Mouse (Mus musculus) lung, postnatal 0 days (tissue): Measurements from ENCODE around the gene Mtmr11. TPM values are rescaled to one million over a fixed set of nuclear protein-coding genes. Genes with fewer than 3 reads are reported as not detected.

Experiments used
- ATAC-seq: fragments of 200-750 bp; cut with Nextera tagmentation; 2 replicates; pipeline ENCODE4 v1.8.0; 2017; ENCODE audit warnings: moderate library complexity
- DNase-seq: peaks from one replicate; pipeline ENCODE4 v3.0.0-alpha.2; 2016; ENCODE audit warnings: low spot score
- H3K27ac ChIP-seq: fragments of 300-500 bp; sonication (generic); 2 replicates; pipeline ENCODE4 v1.5.1; 2014; ENCODE audit warnings: antibody characterized with exemption, mild to moderate bottlenecking, low read length, mixed read lengths
- H3K27me3 ChIP-seq: fragments of 300-500 bp; sonication (generic); replicated peaks from 2 replicates; pipeline ENCODE4 v1.6.1; 2014; ENCODE audit warnings: low read length, mixed read lengths; ENCODE audit not compliant: insufficient read depth
- H3K36me3 ChIP-seq: fragments of 300-500 bp; sonication (generic); 2 replicates; pipeline ENCODE4 v1.6.1; 2014; ENCODE audit warnings: low read length, mixed read lengths; ENCODE audit not compliant: insufficient read depth
- H3K4me1 ChIP-seq: fragments of 300-500 bp; sonication (generic); 2 replicates; pipeline ENCODE4 v1.6.1; 2014; ENCODE audit warnings: antibody characterized with exemption, low read depth, low read length, mixed read lengths; ENCODE audit not compliant: insufficient read depth
- H3K4me2 ChIP-seq: fragments of 300-500 bp; sonication (generic); replicated peaks from 2 replicates; pipeline ENCODE4 v1.6.1; 2014; ENCODE audit warnings: low read depth, mild to moderate bottlenecking, low read length, moderate library complexity, mixed read lengths
- H3K4me3 ChIP-seq: fragments of 300-500 bp; sonication (generic); 2 replicates; pipeline ENCODE4 v1.5.1; 2014; ENCODE audit warnings: low read depth, low read length
- H3K9ac ChIP-seq: fragments of 300-500 bp; sonication (generic); replicated peaks from 2 replicates; pipeline ENCODE4 v1.6.1; 2014; ENCODE audit warnings: low read depth, mild to moderate bottlenecking
- H3K9me3 ChIP-seq: fragments of 300-500 bp; sonication (generic); 2 replicates; pipeline ENCODE4 v1.6.1; 2016; ENCODE audit warnings: low read length, mixed read lengths
- CTCF ChIP-seq: IDR thresholded peaks from 2 replicates; pipeline ENCODE4 v1.5.1; 2016; ENCODE audit warnings: antibody characterized with exemption, mild to moderate bottlenecking
- EP300 ChIP-seq: IDR thresholded peaks from 2 replicates; pipeline ENCODE4 v1.6.1; 2016; ENCODE audit warnings: antibody characterized with exemption, mild to moderate bottlenecking, control low read depth
- WGBS: fragments of 180-500 bp; shearing (Covaris S2); extraction: QIAGEN DNeasy Blood & Tissue Kit; methylation state at CpG from one replicate; pipeline ENCODE4 v1.1.7; 2014; 5-methylcytosine and 5-hydroxymethylcytosine counted together
- polyA plus RNA-seq: library from polyadenylated mRNA; unstranded; fragments of >200 nt; fragmentation: Nextera tagmentation; extraction: Ambion mirVana; gene quantifications from 2 replicates; pipeline ENCODE4 v1.2.1, GENCODE M21; 2015

Gene Mtmr11
- polyA plus RNA-seq, 1 experiment from 2014 or later, result 11.3 TPM

GRCm38 (mm10) chr3:96132478-96132877 is 29.3 kb upstream of the Mtmr11 start:
- TF ChIP-seq EP300 (no peak), CTCF (no peak)

DNA sequence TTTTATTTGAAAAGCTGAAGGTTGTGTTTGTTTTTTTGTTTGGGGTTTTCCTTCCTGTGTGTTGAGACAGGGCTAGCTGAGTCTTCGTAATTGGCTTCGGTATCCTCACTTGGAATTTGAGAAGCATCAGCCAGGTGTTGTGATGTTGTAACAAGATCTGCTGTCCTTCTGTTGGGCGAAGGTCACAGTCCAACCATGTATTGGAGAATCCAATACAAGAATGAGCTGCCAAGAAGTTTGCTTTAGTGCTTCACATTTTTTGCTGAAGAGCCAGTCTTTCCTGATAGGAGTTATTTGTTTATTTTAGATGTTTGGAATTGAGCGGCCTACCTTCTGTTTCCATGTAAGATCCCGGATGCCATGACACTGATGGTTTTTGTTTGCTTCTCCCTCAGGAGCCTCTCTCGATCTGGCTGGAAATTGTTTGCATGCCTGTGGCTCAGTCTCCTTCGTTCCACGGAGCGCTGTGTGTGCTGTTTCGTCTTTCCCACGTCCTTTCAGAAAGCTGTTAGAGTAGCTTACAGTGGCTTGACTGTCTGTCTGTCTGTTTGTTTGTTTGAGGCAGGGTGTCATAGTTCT is 28.4 kb upstream of the Mtmr11 start:
- DNase-seq, result peak; percentile 30
- no peak for TF ChIP-seq EP300
- no peak for TF ChIP-seq CTCF
- Histone ChIP-seq H3K4me2 (no peak overlapping the region), H3K9ac (no peak overlapping the region), H3K4me1 (no peaks in the 10 kb centered on the region; the same call in 1 of the 2 replicates), H3K36me3 (no peaks in the 10 kb centered on the region), H3K27ac (no peak overlapping the region; the same call in 1 of the 2 replicates), H3K4me3 (no peak overlapping the region), H3K27me3 (no peaks in the 10 kb centered on the region), H3K9me3 (no peaks in the 10 kb centered on the region)
- ATAC-seq, result no peak; the same call in 1 of the 2 replicates
- 27% methylated on average over 11 of the region's 11 CpGs for WGBS

More at GRCm38 (mm10) chr3:96132478-96132877, 29.3 kb upstream of the Mtmr11 start:
- no peak overlapping the region for H3K27ac ChIP-seq
- no peak overlapping the region for H3K9ac ChIP-seq
- H3K4me2 ChIP-seq, result no peak overlapping the region
- H3K4me1 ChIP-seq, result no peaks in the 10 kb centered on the region; the same call in 1 of the 2 replicates
- H3K4me3 ChIP-seq, result no peak overlapping the region
- ATAC-seq, result no peak
- WGBS, result 72% methylated on average over 3 of the region's 3 CpGs
- H3K36me3 ChIP-seq, result no peaks in the 10 kb centered on the region
- H3K27me3 ChIP-seq, result no peaks in the 10 kb centered on the region
- DNase-seq, result peak; percentile 15
- H3K9me3 ChIP-seq, result no peaks in the 10 kb centered on the region

- no peak overlapping the region for H3K4me2 ChIP-seq
- H3K27me3 ChIP-seq, result no peaks in the 10 kb centered on the region
- ATAC-seq (no peak), DNase-seq (peak; percentile 33)
- H3K9me3 ChIP-seq, result no peaks in the 10 kb centered on the region
- WGBS, result 48% methylated on average over 3 of the region's 3 CpGs
- no peak overlapping the region for H3K27ac ChIP-seq
- no peak overlapping the region for H3K9ac ChIP-seq
- no peak overlapping the region for H3K4me3 ChIP-seq
- TF ChIP-seq EP300 (no peak), CTCF (no peak)
- H3K4me1 ChIP-seq, result no peaks in the 10 kb centered on the region; the same call in 1 of the 2 replicates
- H3K36me3 ChIP-seq, result no peaks in the 10 kb centered on the region
These were observed 26.8 kb upstream of the Mtmr11 start for GRCm38 (mm10) chr3:96135011-96135410.

DNA sequence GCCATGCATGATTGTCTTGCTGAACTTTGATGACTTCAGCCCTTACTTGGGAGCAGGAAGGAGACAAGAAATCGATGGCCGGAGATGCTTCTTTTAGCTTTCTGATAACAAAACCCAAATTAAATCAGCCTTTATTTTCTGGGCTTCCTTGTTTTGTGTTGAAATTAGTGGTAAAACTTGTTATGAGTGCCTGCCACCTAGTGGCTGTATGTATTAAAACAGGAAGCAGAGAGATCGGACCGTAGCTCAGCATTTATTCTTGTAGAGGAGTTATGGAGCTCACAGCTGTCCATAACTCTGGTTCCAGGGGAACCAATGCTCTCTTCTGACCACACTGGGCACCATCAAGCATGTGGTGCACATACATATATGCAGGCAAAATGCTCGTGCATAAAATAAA is 13.9 kb upstream of the Mtmr11 start:
- TF ChIP-seq EP300 (peak; percentile 58; the same call in 1 of the 2 replicates), CTCF (peak; percentile 81)
- H3K27me3 ChIP-seq, result no peaks in the 10 kb centered on the region
- H3K36me3 ChIP-seq, result peaks cover 20% of the 10 kb centered on the region
- no peak overlapping the region for H3K9ac ChIP-seq
- ATAC-seq, result no peak
- H3K4me3 ChIP-seq, result no peak overlapping the region
- H3K4me1 ChIP-seq, result no peaks in the 10 kb centered on the region
- H3K9me3 ChIP-seq, result no peaks in the 10 kb centered on the region
- WGBS, result 9% methylated on average over 5 of the region's 5 CpGs
- DNase-seq, result peak; percentile 87
- no peak overlapping the region for H3K27ac ChIP-seq
- H3K4me2 ChIP-seq, result no peak overlapping the region

DNA sequence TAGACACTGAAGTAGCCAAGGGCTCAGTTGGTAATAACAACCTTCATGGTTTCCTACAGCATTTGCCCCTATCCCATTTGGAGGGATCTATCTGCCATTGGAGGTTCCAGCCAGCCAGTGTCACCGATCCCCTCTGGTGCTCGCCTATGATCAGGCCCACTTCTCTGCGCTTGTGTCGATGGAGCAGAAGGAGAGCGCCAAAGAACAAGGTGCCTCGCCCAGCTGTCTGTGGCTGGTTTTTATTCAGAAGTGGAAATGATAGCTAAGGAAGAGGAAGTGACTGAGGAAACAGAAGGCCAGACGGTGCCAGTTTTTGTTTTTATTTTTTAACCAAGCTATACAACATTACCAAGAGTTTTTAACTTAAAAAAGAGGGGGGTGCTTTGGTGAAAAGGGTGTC is 10.0 kb upstream of the Mtmr11 start:
- H3K4me2 ChIP-seq, result no peak overlapping the region
- no peak overlapping the region for H3K27ac ChIP-seq
- DNase-seq (no peak), ATAC-seq (no peak)
- H3K27me3 ChIP-seq, result no peaks in the 10 kb centered on the region
- WGBS, result 70% methylated on average over 7 of the region's 7 CpGs
- no peak overlapping the region for H3K4me3 ChIP-seq
- TF ChIP-seq EP300 (no peak), CTCF (no peak)
- H3K9me3 ChIP-seq, result no peaks in the 10 kb centered on the region
- H3K36me3 ChIP-seq, result peaks cover 34% of the 10 kb centered on the region; the same call in 1 of the 2 replicates
- no peak overlapping the region for H3K9ac ChIP-seq
- H3K4me1 ChIP-seq, result no peaks in the 10 kb centered on the region

DNA sequence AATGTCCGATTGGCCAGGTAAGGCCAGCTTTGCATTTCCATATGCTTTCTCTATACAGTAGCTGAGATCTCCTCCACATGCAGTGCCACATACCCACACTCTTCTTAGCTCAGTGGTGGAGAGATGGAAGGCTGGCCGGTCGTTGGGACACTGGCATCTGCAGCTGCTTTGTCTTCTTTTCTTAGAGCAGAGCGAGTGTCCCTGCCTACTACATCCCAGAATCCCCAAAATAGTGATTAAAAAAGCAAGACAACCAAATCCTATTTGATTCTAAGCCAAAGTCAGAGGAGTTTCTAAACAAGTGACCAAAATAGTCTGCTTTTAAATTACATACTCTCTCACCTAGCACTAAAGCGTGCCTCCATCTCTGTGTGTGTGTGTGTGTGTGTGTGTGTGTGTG is 9.2 kb upstream of the Mtmr11 start:
- Histone ChIP-seq H3K4me2 (no peak overlapping the region), H3K36me3 (peaks cover 34% of the 10 kb centered on the region; the same call in 1 of the 2 replicates), H3K4me1 (no peaks in the 10 kb centered on the region), H3K9me3 (no peaks in the 10 kb centered on the region), H3K27me3 (no peaks in the 10 kb centered on the region), H3K9ac (no peak overlapping the region), H3K27ac (no peak overlapping the region), H3K4me3 (no peak overlapping the region)
- 87% methylated on average over 5 of the region's 5 CpGs for WGBS
- ATAC-seq (no peak), DNase-seq (no peak)
- no peak for TF ChIP-seq CTCF
- no peak for TF ChIP-seq EP300
